Mouse (Mus musculus): ENCODE measurements around the gene Nlrp10.

GRCm38 (mm10) chr7:108966742-108967362 is 36.9 kb upstream of the Nlrp10 start:
- TF ChIP-seq CTCF (IDR thresholded peaks at IDR 0.05; ENCODE audit: low read depth) (peak; percentile 82), EP300 (IDR thresholded peaks at IDR 0.05; ENCODE audit: low read depth) (no peak)
